Mouse (Mus musculus) brain, embryonic 14.5 days (tissue): ENCODE measurements around the gene Efcc1.

Experiments used
- CTCF ChIP-seq: fragments of 200-500 bp; IDR thresholded peaks from 2 replicates; pipeline ENCODE4 v1.5.1; 2012; ENCODE audit warnings: inconsistent platforms, mild to moderate bottlenecking, moderate library complexity, borderline replicate concordance; ENCODE audit not compliant: insufficient read depth, insufficient read length; ENCODE audit errors: extremely low read depth
- POLR2A ChIP-seq: fragments of 200-500 bp; IDR thresholded peaks from 2 replicates; pipeline ENCODE4 v1.6.1; 2012; ENCODE audit warnings: mild to moderate bottlenecking, inconsistent platforms, borderline replicate concordance; ENCODE audit not compliant: poor library complexity, insufficient read depth, insufficient read length, severe bottlenecking; ENCODE audit errors: extremely low read depth

DNA sequence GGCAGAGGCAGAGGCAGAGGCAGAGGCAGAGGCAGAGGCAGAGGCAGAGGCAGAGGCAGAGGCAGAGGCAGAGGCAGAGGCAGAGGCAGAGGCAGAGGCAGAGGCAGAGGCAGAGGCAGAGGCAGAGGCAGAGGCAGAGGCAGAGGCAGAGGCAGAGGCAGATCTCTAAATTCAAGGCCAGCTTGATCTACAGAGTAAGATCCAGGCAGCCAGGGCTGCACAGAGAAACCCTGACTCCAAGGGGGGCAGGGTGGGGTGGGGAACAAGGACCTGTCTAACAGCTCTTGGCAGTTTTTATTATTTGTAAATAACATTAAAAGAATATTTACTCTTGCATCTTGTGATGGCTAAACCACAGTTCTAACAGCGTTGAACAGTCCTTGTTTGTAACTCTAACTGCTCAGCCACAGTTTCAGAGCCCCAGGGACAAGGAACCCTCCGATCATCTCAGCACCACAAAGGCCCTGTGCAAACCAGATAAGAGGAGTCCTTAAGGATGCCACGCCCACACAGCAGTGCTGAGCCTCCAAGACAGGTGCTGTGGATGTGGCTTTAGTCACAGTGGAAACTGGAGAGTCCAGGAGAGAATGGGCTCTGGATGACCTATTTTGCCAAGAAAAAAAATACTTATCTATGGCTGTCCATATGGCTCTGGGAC is 45.0 kb downstream of the Efcc1 start:
- TF ChIP-seq POLR2A (no peak), CTCF (no peak)
